ENCODE assay signal across 8 mouse cellular contexts in genomic region chr9:21852128-21853091, GRCm38 (mm10). TPM values are rescaled to one million over a fixed set of nuclear protein-coding genes. Genes with fewer than 3 reads are reported as not detected.
A peak's percentile ranks its signal among the peaks of the same experiment; 100 is the strongest.
DNase-seq lines count a peak whose midpoint lies in the region; ATAC-seq lines count a peak whose summit lies in the region.

Dock6 (minus strand) TSS chr9:21852635.

- H3K4me3 ChIP-seq in hindbrain, embryonic 12.5 days = peak within 1 kb of the TSS; percentile 56

- ATAC-seq in hindbrain, embryonic 12.5 days (ENCODE audit: low FRiP score) = peak; percentile 89

- peak within 1 kb of the TSS; percentile 30 for H3K27ac ChIP-seq in hindbrain, embryonic 12.5 days

- WGBS in hindbrain, embryonic 12.5 days = under 1% methylated on average over 65 of the region's 68 CpGs

- peak within 1 kb of the TSS; percentile 65 for H3K9ac ChIP-seq in hindbrain, embryonic 12.5 days

- peaks cover 26% of the 10 kb centered on the region for H3K4me1 ChIP-seq in hindbrain, embryonic 12.5 days

- H3K27me3 ChIP-seq in hindbrain, embryonic 12.5 days = no peaks in the 10 kb centered on the region; the same call in 1 of the 2 replicates

- no peaks in the 10 kb centered on the region for H3K36me3 ChIP-seq in hindbrain, embryonic 12.5 days

- peak within 1 kb of the TSS; percentile 59 for H3K4me2 ChIP-seq in hindbrain, embryonic 12.5 days (replicated peaks)

- no peaks in the 10 kb centered on the region for H3K9me3 ChIP-seq in hindbrain, embryonic 12.5 days (replicated peaks)

- peak; percentile 92 for DNase-seq in NIH3T3 (ENCODE audit: low read depth)
- peak; percentile 77 to 82 for DNase-seq in cerebellum, postnatal 10 days
- DNase-seq in frontal cortex, postnatal 14 days (ENCODE audit: low spot score in 2 of 2) = peak; percentile 74 to 77
- DNase-seq in layer of hippocampus, postnatal 14 days (ENCODE audit: low spot score in 2 of 2) = peak; percentile 81 to 83
- DNase-seq in lung, postnatal 10 days = peak; percentile 94
- DNase-seq in ovary, postnatal 14 days (ENCODE audit: low spot score) = peak; percentile 90
- peak; percentile 80 for DNase-seq in thymus, postnatal 14 days

RNA-seq across cellular contexts. Expression of gene Dock6, which starts in this region (rescaled TPM):
- polyA plus RNA-seq in hindbrain, embryonic 12.5 days (2016; fragmentation: Nextera tagmentation; extraction: Ambion mirVana) = 21.6 and 24.4 TPM in 2 replicates
- total RNA-seq in layer of hippocampus, postnatal 14 days (2021) = 10 to 100 TPM; 24.5 to 24.7 TPM

Comparison
In these comparisons a context has a peak if more than half of its experiments do, and no peak if none do; other contexts are left out.
1. Peak in every context shown above with its lines: DNase-seq, ATAC-seq, H3K4me3 ChIP-seq and H3K27ac ChIP-seq.